Mouse (Mus musculus) spleen, postnatal 10 days (tissue): ENCODE results near the gene Cntnap3.

Source experiments
- DNase-seq, 2 experiments: peaks; one replicate each; pipeline ENCODE4 v3.0.0; 2021 to 2022; ENCODE audit warnings: low spot score in 2 of 2

Cntnap3 gene

GRCm38 (mm10) chr13:64903585-64904208 lies at the start of gene Cntnap3:
Gene Cntnap3, minus strand, starts transcription at chr13:64903955.
- DNase-seq, result no peak

GRCm38 (mm10) chr13:64917191-64917590 lies 13.4 kb upstream of the Cntnap3 start, which contains the start of gene Spata31:
Gene Spata31, plus strand, starts transcription at chr13:64917406.
- no peak for DNase-seq

- DNase-seq, result no peak
Observed at GRCm38 (mm10) chr13:64903132-64903531, 623 bp downstream of the Cntnap3 start.

- DNase-seq, result no peak
Observed at GRCm38 (mm10) chr13:64865397-64865796, 38.4 kb downstream of the Cntnap3 start.

GRCm38 (mm10) chr13:64824856-64825255 lies 78.9 kb downstream of the Cntnap3 start:
- peak in 1 of 2 experiments; percentile 13 for DNase-seq

- DNase-seq, result no peak
Observed at GRCm38 (mm10) chr13:64745383-64745782, 158.4 kb downstream of the Cntnap3 start.

- DNase-seq, result no peak
Observed at GRCm38 (mm10) chr13:64732244-64732643, 171.5 kb downstream of the Cntnap3 start.

GRCm38 (mm10) chr13:64716791-64717190 lies 187.0 kb downstream of the Cntnap3 start:
- no peak for DNase-seq

- no peak for DNase-seq
Observed at GRCm38 (mm10) chr13:64692463-64692862, 211.3 kb downstream of the Cntnap3 start.
